Mouse (Mus musculus) liver, embryonic 14.5 days (tissue): Measurements from ENCODE around the gene Olfr1437.

Experiments
- CTCF ChIP-seq: IDR thresholded peaks from 2 replicates; pipeline ENCODE4 v1.5.1; 2016; ENCODE audit warnings: antibody characterized with exemption, low read depth, control low read depth
- EP300 ChIP-seq: IDR thresholded peaks from 2 replicates; pipeline ENCODE4 v1.6.1; 2016; ENCODE audit warnings: antibody characterized with exemption, low read depth

- TF ChIP-seq EP300 (no peak), CTCF (no peak)
Measured at GRCm38 (mm10) chr19:12292979-12293378, 31.9 kb downstream of the Olfr1437 start.
